Mouse (Mus musculus) heart, postnatal 0 days (tissue): ENCODE measurements around the gene Kpna3.

ENCODE experiments used
- CTCF ChIP-seq: IDR thresholded peaks from 2 replicates; pipeline ENCODE4 v1.5.1; 2016; ENCODE audit warnings: antibody characterized with exemption, control low read depth, low read depth
- EP300 ChIP-seq: IDR thresholded peaks from 2 replicates; pipeline ENCODE4 v1.6.1; 2016; ENCODE audit warnings: antibody characterized with exemption, low read depth

DNA sequence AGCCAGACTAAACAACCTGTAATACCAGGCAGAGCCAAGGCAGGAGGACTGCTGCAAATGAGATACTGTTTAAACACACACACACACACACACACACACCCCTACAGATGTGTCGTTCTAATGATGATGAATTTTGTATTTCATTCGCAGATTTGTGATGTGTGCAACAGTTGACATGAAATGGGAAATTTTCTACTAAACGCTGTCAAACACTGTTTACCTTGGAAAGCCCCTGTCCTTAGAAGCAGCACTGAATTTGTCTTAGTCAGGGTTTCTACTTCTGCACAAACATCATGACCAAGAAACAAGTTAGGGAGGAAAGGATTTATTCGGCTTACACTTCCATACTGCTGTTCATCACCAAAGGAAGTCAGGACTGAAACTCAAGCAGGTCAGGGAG is 24.0 kb downstream of the Kpna3 start:
- TF ChIP-seq CTCF (no peak), EP300 (no peak)
